Mouse (Mus musculus) limb, embryonic 13.5 days (tissue): Measurements from ENCODE around the gene 2310061I04Rik. TPM values are rescaled to one million over a fixed set of nuclear protein-coding genes. Genes with fewer than 3 reads are reported as not detected.

Experiments used
- ATAC-seq: fragments of 200-750 bp; cut with Nextera tagmentation; 2 replicates; pipeline ENCODE4 v1.8.0; 2017; ENCODE audit warnings: low read depth, moderate number of reproducible peaks, moderate TSS enrichment; ENCODE audit not compliant: low FRiP score
- H3K27ac ChIP-seq: fragments of 300-500 bp; sonication (generic); 2 replicates; pipeline ENCODE4 v1.5.1; 2015; ENCODE audit warnings: inconsistent platforms, mild to moderate bottlenecking, moderate library complexity
- H3K27me3 ChIP-seq: fragments of 300-500 bp; sonication (generic); 2 replicates; pipeline ENCODE4 v1.6.1; 2015; ENCODE audit warnings: mild to moderate bottlenecking, inconsistent platforms
- H3K36me3 ChIP-seq: fragments of 300-500 bp; sonication (generic); 2 replicates; pipeline ENCODE4 v1.6.1; 2015; ENCODE audit warnings: inconsistent platforms, mild to moderate bottlenecking, moderate library complexity
- H3K4me1 ChIP-seq: fragments of 300-500 bp; sonication (generic); 2 replicates; pipeline ENCODE4 v1.6.1; 2015; ENCODE audit warnings: inconsistent platforms
- H3K4me2 ChIP-seq: fragments of 300-500 bp; sonication (generic); replicated peaks from 2 replicates; pipeline ENCODE4 v1.6.1; 2015; ENCODE audit warnings: inconsistent platforms, mild to moderate bottlenecking, moderate library complexity
- H3K4me3 ChIP-seq: fragments of 300-500 bp; sonication (generic); 2 replicates; pipeline ENCODE4 v1.5.1; 2015; ENCODE audit warnings: moderate library complexity, mild to moderate bottlenecking, inconsistent platforms
- H3K9ac ChIP-seq: fragments of 300-500 bp; sonication (generic); 2 replicates; pipeline ENCODE4 v1.6.1; 2015; ENCODE audit warnings: mild to moderate bottlenecking, inconsistent platforms
- H3K9me3 ChIP-seq: fragments of 300-500 bp; sonication (generic); 2 replicates; pipeline ENCODE4 v1.6.1; 2016; ENCODE audit warnings: inconsistent platforms
- WGBS: fragments of 180-500 bp; shearing (Covaris S2); methylation state at CpG from one replicate; pipeline ENCODE4 v1.1.7; 2015; 5-methylcytosine and 5-hydroxymethylcytosine counted together
- polyA plus RNA-seq: library from polyadenylated mRNA; unstranded; fragments of >200 nt; fragmentation: Nextera tagmentation; extraction: Ambion mirVana; gene quantifications from 2 replicates; pipeline ENCODE4 v1.2.1, GENCODE M21; 2015

Gene 2310061I04Rik
- polyA plus RNA-seq, 1 experiment from 2014 or later = 21.9 TPM

GRCm38 (mm10) chr17:35909919-35910369 lies 12.7 kb upstream of the 2310061I04Rik start, which contains the start of gene Atat1:
Atat1 (minus strand) TSS chr17:35910075.
- WGBS = 3% methylated on average over 25 of the region's 25 CpGs
- H3K4me3 ChIP-seq = peak within 1 kb of the TSS; percentile 74
- H3K27ac ChIP-seq = peak within 1 kb of the TSS; percentile 70
- H3K4me1 ChIP-seq = peaks cover 19% of the 10 kb centered on the region
- ATAC-seq = peak; percentile 90
- H3K9ac ChIP-seq = peak within 1 kb of the TSS; percentile 83
- peaks cover 75% of the 10 kb centered on the region for H3K36me3 ChIP-seq
- no peaks in the 10 kb centered on the region for H3K9me3 ChIP-seq
- H3K4me2 ChIP-seq = peak within 1 kb of the TSS; percentile 95
- H3K27me3 ChIP-seq = no peaks in the 10 kb centered on the region

GRCm38 (mm10) chr17:35909186-35909918 lies 12.1 kb upstream of the 2310061I04Rik start:
- Histone ChIP-seq H3K4me2 (peak overlapping the region; percentile 95), H3K9me3 (no peaks in the 10 kb centered on the region), H3K27me3 (no peaks in the 10 kb centered on the region), H3K27ac (peak overlapping the region; percentile 70), H3K9ac (peak overlapping the region; percentile 83), H3K4me3 (peak overlapping the region; percentile 74), H3K4me1 (peaks cover 17% of the 10 kb centered on the region), H3K36me3 (peaks cover 78% of the 10 kb centered on the region)
- peak; percentile 37 for ATAC-seq
- WGBS = 24% methylated on average over 20 of the region's 20 CpGs

- H3K9me3 ChIP-seq = no peaks in the 10 kb centered on the region
- 80% methylated on average over 2 of the region's 2 CpGs for WGBS
- no peak overlapping the region for H3K4me3 ChIP-seq
- no peak overlapping the region for H3K27ac ChIP-seq
- no peak for ATAC-seq
- H3K36me3 ChIP-seq = peaks cover 74% of the 10 kb centered on the region
- H3K4me1 ChIP-seq = peaks cover 17% of the 10 kb centered on the region
- no peak overlapping the region for H3K4me2 ChIP-seq
- no peak overlapping the region for H3K9ac ChIP-seq
- H3K27me3 ChIP-seq = no peaks in the 10 kb centered on the region
Observed at GRCm38 (mm10) chr17:35907609-35908008, 10.4 kb upstream of the 2310061I04Rik start.

- Histone ChIP-seq H3K4me1 (peaks cover 17% of the 10 kb centered on the region), H3K4me3 (no peak overlapping the region), H3K9me3 (no peaks in the 10 kb centered on the region), H3K4me2 (no peak overlapping the region), H3K27ac (no peak overlapping the region), H3K36me3 (peaks cover 75% of the 10 kb centered on the region), H3K27me3 (no peaks in the 10 kb centered on the region), H3K9ac (no peak overlapping the region)
- ATAC-seq = no peak
- 94% methylated on average over 1 of the region's 1 CpGs for WGBS
Observed at GRCm38 (mm10) chr17:35905587-35905986, 8.4 kb upstream of the 2310061I04Rik start.

- no peak overlapping the region for H3K9ac ChIP-seq
- peaks cover 92% of the 10 kb centered on the region for H3K36me3 ChIP-seq
- no peaks in the 10 kb centered on the region for H3K9me3 ChIP-seq
- no peak overlapping the region for H3K4me2 ChIP-seq
- no peaks in the 10 kb centered on the region for H3K27me3 ChIP-seq
- WGBS = 79% methylated on average over 4 of the region's 4 CpGs
- H3K4me1 ChIP-seq = peaks cover 12% of the 10 kb centered on the region
- H3K4me3 ChIP-seq = no peak overlapping the region
- no peak overlapping the region for H3K27ac ChIP-seq
- ATAC-seq = no peak
Observed at GRCm38 (mm10) chr17:35903992-35904355, 6.7 kb upstream of the 2310061I04Rik start.

- no peak for ATAC-seq
- no peaks in the 10 kb centered on the region for H3K27me3 ChIP-seq
- no peak overlapping the region for H3K4me3 ChIP-seq
- H3K4me1 ChIP-seq = peaks cover 7% of the 10 kb centered on the region
- 88% methylated on average over 9 of the region's 9 CpGs for WGBS
- H3K9ac ChIP-seq = no peak overlapping the region
- H3K36me3 ChIP-seq = peaks cover 89% of the 10 kb centered on the region
- H3K9me3 ChIP-seq = no peaks in the 10 kb centered on the region
- no peak overlapping the region for H3K27ac ChIP-seq
- no peak overlapping the region for H3K4me2 ChIP-seq
Observed at GRCm38 (mm10) chr17:35903343-35903991, 6.2 kb upstream of the 2310061I04Rik start.

- H3K4me1 ChIP-seq = peaks cover 18% of the 10 kb centered on the region
- H3K36me3 ChIP-seq = peaks cover 71% of the 10 kb centered on the region
- no peaks in the 10 kb centered on the region for H3K9me3 ChIP-seq
- H3K9ac ChIP-seq = peak overlapping the region; percentile 4; the same call in 1 of the 2 replicates
- H3K27me3 ChIP-seq = no peaks in the 10 kb centered on the region
- no peak overlapping the region for H3K27ac ChIP-seq
- no peak overlapping the region for H3K4me2 ChIP-seq
- ATAC-seq = no peak
- 93% methylated on average over 3 of the region's 3 CpGs for WGBS
- no peak overlapping the region for H3K4me3 ChIP-seq
Observed at GRCm38 (mm10) chr17:35900636-35901035, 3.4 kb upstream of the 2310061I04Rik start.

- Histone ChIP-seq H3K4me3 (peak overlapping the region; percentile 81), H3K9me3 (no peaks in the 10 kb centered on the region), H3K27me3 (no peaks in the 10 kb centered on the region), H3K36me3 (peaks cover 64% of the 10 kb centered on the region), H3K27ac (peak overlapping the region; percentile 52; the same call in 1 of the 2 replicates), H3K4me2 (peak overlapping the region; percentile 100), H3K9ac (peak overlapping the region; percentile 86), H3K4me1 (peaks cover 20% of the 10 kb centered on the region)
- ATAC-seq = peak; percentile 38; the same call in 1 of the 2 replicates
- 41% methylated on average over 23 of the region's 23 CpGs for WGBS
Observed at GRCm38 (mm10) chr17:35897644-35898573, 678 bp upstream of the 2310061I04Rik start.

GRCm38 (mm10) chr17:35887725-35888124 lies 9.5 kb downstream of the 2310061I04Rik start:
- peaks cover 94% of the 10 kb centered on the region for H3K36me3 ChIP-seq
- ATAC-seq = no peak
- no peak overlapping the region for H3K4me2 ChIP-seq
- WGBS = 86% methylated on average over 13 of the region's 17 CpGs
- H3K9ac ChIP-seq = no peak overlapping the region
- H3K4me1 ChIP-seq = no peaks in the 10 kb centered on the region
- H3K4me3 ChIP-seq = no peak overlapping the region
- no peak overlapping the region for H3K27ac ChIP-seq
- no peaks in the 10 kb centered on the region for H3K9me3 ChIP-seq
- H3K27me3 ChIP-seq = no peaks in the 10 kb centered on the region

- WGBS = 97% methylated on average over 14 of the region's 14 CpGs
- Histone ChIP-seq H3K4me3 (no peak overlapping the region), H3K9me3 (no peaks in the 10 kb centered on the region), H3K36me3 (peaks cover 73% of the 10 kb centered on the region), H3K4me2 (no peak overlapping the region), H3K4me1 (peaks cover 12% of the 10 kb centered on the region), H3K27me3 (no peaks in the 10 kb centered on the region), H3K9ac (no peak overlapping the region), H3K27ac (no peak overlapping the region)
- no peak for ATAC-seq
Observed at GRCm38 (mm10) chr17:35883777-35884176, 13.5 kb downstream of the 2310061I04Rik start.

- Histone ChIP-seq H3K9ac (no peak overlapping the region), H3K36me3 (peaks cover 64% of the 10 kb centered on the region), H3K4me3 (no peak overlapping the region)
Observed at GRCm38 (mm10) chr17:35882924-35883323, 14.3 kb downstream of the 2310061I04Rik start.

More at GRCm38 (mm10) chr17:35882924-35883323, 14.3 kb downstream of the 2310061I04Rik start:
- Histone ChIP-seq H3K9me3 (no peaks in the 10 kb centered on the region), H3K27me3 (no peaks in the 10 kb centered on the region), H3K4me2 (no peak overlapping the region), H3K27ac (no peak overlapping the region), H3K4me1 (peaks cover 12% of the 10 kb centered on the region)
- WGBS = 93% methylated on average over 17 of the region's 17 CpGs
- ATAC-seq = no peak
